Comparison of ENCODE assay signal across 9 mouse cellular contexts in genomic region chr5:124929425-124930054, GRCm38 (mm10).
DNase-seq lines count a peak whose midpoint lies in the region; ATAC-seq lines count a peak whose summit lies in the region.
"Had no signal": no experiment of that assay in that cellular context is flagged by ENCODE, and none has a peak within 500 bp of the region (broad histone marks: within the 10 kb centered on the region; RNA-seq: fewer than 3 reads in every experiment).

No protein-coding gene starts in this region.

- H3K9ac ChIP-seq in kidney, embryonic 14.5 days (ENCODE audit: low read depth, low read length), result no peak overlapping the region
- H3K9ac ChIP-seq: forebrain, embryonic 13.5 days had no signal

- no peak overlapping the region for H3K27ac ChIP-seq in kidney, embryonic 14.5 days (ENCODE audit: low read depth, low read length)
- H3K27ac ChIP-seq: forebrain, embryonic 13.5 days had no signal

- peak; percentile 62 for DNase-seq in kidney, adult 18-20 months
- DNase-seq in MEL-GATA-1-ER (ENCODE audit: extremely low read depth, low read depth), result peak; percentile 79
- peak; percentile 28 for DNase-seq in lung, postnatal 14 days
- DNase-seq in embryo, embryonic 10.5 days (ENCODE audit: low spot score), result no peak
- DNase-seq in cerebellum, postnatal 4 days (ENCODE audit: low spot score in 2 of 2), result no peak
- DNase-seq: right cerebral cortex, postnatal 14 days had no signal

- H3K4me3 ChIP-seq in kidney, embryonic 14.5 days (ENCODE audit: low read length), result no peak overlapping the region
- H3K4me3 ChIP-seq: forebrain, embryonic 13.5 days had no signal

- no peaks in the 10 kb centered on the region for H3K36me3 ChIP-seq in kidney, embryonic 14.5 days (ENCODE audit: control insufficient read depth, insufficient read depth, low read length)

- WGBS in kidney, embryonic 14.5 days, result 79% methylated on average over 9 of the region's 9 CpGs

- no peaks in the 10 kb centered on the region for H3K4me1 ChIP-seq in kidney, embryonic 14.5 days (ENCODE audit: control insufficient read depth, insufficient read depth, low read length)

- 0 out of 2 replicates have a peak, but pooled peaks cover 4% of the 10 kb centered on the region for H3K9me3 ChIP-seq in kidney, embryonic 14.5 days (ENCODE audit: control insufficient read depth, low read length)

- no peak overlapping the region for H3K4me2 ChIP-seq in kidney, embryonic 14.5 days (replicated peaks; ENCODE audit: low read depth, low read length)
- H3K4me2 ChIP-seq: forebrain, embryonic 13.5 days had no signal

- no peaks in the 10 kb centered on the region for H3K27me3 ChIP-seq in kidney, embryonic 14.5 days (ENCODE audit: control insufficient read depth, insufficient read depth, low read length)
- H3K27me3 ChIP-seq: forebrain, embryonic 13.5 days had no signal

- no peak for ATAC-seq in kidney, embryonic 14.5 days (ENCODE audit: low FRiP score, low TSS enrichment)
- ATAC-seq in hematopoietic stem cell, adult 5-6 weeks (replicated peaks in 1 of 2; ENCODE audit: insufficient read depth in 1 of 2, low FRiP score in 2 of 2, low TSS enrichment in 1 of 2, low read depth in 1 of 2, poor library complexity in 2 of 2, severe bottlenecking in 2 of 2), result peak; percentile 53 to 80; a peak in 3 of 4 replicates
- ATAC-seq: forebrain, embryonic 13.5 days had no signal

Comparison
In these comparisons a context has a peak if more than half of its experiments do, and no peak if none do; other contexts are left out.
1. DNase-seq: peak in kidney, adult 18-20 months (single experiment), MEL-GATA-1-ER (single experiment) and lung, postnatal 14 days (single experiment); none in embryo, embryonic 10.5 days (single experiment) and cerebellum, postnatal 4 days (0 of 2).